In the genomic region with DNA sequence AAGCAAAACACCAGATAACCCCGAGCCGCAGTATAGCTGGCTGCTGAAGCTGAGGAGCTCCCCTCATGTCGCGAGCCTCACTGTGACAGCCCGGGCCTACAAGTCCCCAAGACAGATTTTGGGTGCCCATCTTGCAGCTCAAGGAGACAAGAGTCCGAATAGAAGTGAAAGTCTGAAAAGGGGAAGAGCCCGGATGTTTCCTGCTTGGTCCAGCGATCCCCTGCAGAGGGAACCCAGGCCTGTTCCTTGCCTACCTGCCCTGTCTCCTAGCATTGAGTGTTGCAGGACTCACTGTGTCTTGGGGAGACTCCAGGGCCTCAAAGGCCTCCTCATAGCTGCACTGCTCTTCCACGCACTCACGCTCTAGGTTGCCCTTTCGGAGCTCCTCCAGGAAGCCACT, we compare ENCODE assay signal across 19 mouse cellular contexts. TPM values are rescaled to one million over a fixed set of nuclear protein-coding genes. Genes with fewer than 3 reads are reported as not detected.
DNase-seq lines count a peak whose midpoint lies in the region; ATAC-seq and TF ChIP-seq lines count a peak whose summit lies in the region.
"Had no signal": no experiment of that assay in that cellular context is flagged by ENCODE, and none has a peak within 500 bp of the region (broad histone marks: within the 10 kb centered on the region; RNA-seq: fewer than 3 reads in every experiment).

No protein-coding gene starts in this region.

- H3K36me3 ChIP-seq in liver, adult 2 months (ENCODE audit: control insufficient read depth, insufficient read depth, low read length): peaks cover 20% of the 10 kb centered on the region; the same call in 1 of the 2 replicates
- H3K36me3 ChIP-seq in ES-Bruce4 (ENCODE audit: control insufficient read depth, insufficient read depth, low read length, poor library complexity, severe bottlenecking): no peaks in the 10 kb centered on the region
- H3K36me3 ChIP-seq: heart, embryonic 15.5 days; hindbrain, embryonic 12.5 days; lung, embryonic 15.5 days; neural tube, embryonic 12.5 days had no signal

- H3K9me3 ChIP-seq in ES-Bruce4 (replicated peaks; ENCODE audit: control insufficient read depth, insufficient read depth, low read length, poor library complexity, severe bottlenecking): no peaks in the 10 kb centered on the region
- H3K9me3 ChIP-seq: heart, embryonic 15.5 days; hindbrain, embryonic 12.5 days; lung, embryonic 15.5 days; neural tube, embryonic 12.5 days had no signal

- no peak for TF ChIP-seq CTCF in liver, adult 2 months (IDR thresholded peaks at IDR 0.05; ENCODE audit: low read depth, low read length)
- TF ChIP-seq CTCF in ES-Bruce4 (IDR thresholded peaks at IDR 0.05; ENCODE audit: low read depth, low read length): no peak

- H3K27ac ChIP-seq in liver, adult 2 months (replicated peaks; ENCODE audit: insufficient read depth, low read depth, low read length): peak overlapping the region; percentile 91
- H3K27ac ChIP-seq in ES-Bruce4 (ENCODE audit: insufficient read depth, low read length): no peak overlapping the region
- H3K27ac ChIP-seq: heart, embryonic 15.5 days; hindbrain, embryonic 12.5 days; lung, embryonic 15.5 days; neural tube, embryonic 12.5 days had no signal

- DNase-seq in liver, adult 2 months (ENCODE audit: extremely low read depth, low read depth, low spot score): peak; percentile 42
- DNase-seq in liver: no peak
- DNase-seq: adrenal gland, adult 8-10 months; forebrain, postnatal 0 days; layer of hippocampus, postnatal 36 days; right cerebral cortex, postnatal 25 days had no signal

- 22% methylated on average over 11 of the region's 11 CpGs for WGBS in liver, adult 2 months

- TF ChIP-seq EP300 in ES-Bruce4 (IDR thresholded peaks at IDR 0.05; ENCODE audit: insufficient read depth, low read depth, low read length): no peak

- TF ChIP-seq POLR2A in liver, adult 2 months (IDR thresholded peaks at IDR 0.05; ENCODE audit: extremely low read depth, insufficient read depth, low read length): no peak
- TF ChIP-seq POLR2A in ES-Bruce4 (IDR thresholded peaks at IDR 0.05; ENCODE audit: insufficient read depth, low read length): no peak

- peaks cover 31% of the 10 kb centered on the region for H3K4me1 ChIP-seq in liver, adult 2 months (ENCODE audit: control insufficient read depth, insufficient read depth, low read length)
- H3K4me1 ChIP-seq in ES-Bruce4 (ENCODE audit: control insufficient read depth, insufficient read depth, low read length): no peaks in the 10 kb centered on the region
- H3K4me1 ChIP-seq: heart, embryonic 15.5 days; hindbrain, embryonic 12.5 days; lung, embryonic 15.5 days; neural tube, embryonic 12.5 days had no signal

- H3K79me2 ChIP-seq in liver, adult 2 months (ENCODE audit: control insufficient read depth, insufficient read depth, low read length): peaks cover 16% of the 10 kb centered on the region; the same call in 1 of the 2 replicates

- H3K9ac ChIP-seq in liver, adult 2 months (ENCODE audit: low read depth, low read length): peak overlapping the region; percentile 94
- H3K9ac ChIP-seq in ES-Bruce4 (ENCODE audit: low read depth, poor library complexity, severe bottlenecking): peak overlapping the region; percentile 24; the same call in 1 of the 2 replicates
- H3K9ac ChIP-seq: forebrain, postnatal 0 days; heart, embryonic 15.5 days; hindbrain, embryonic 12.5 days; lung, embryonic 15.5 days; neural tube, embryonic 12.5 days had no signal

- peak overlapping the region; percentile 90 for H3K4me3 ChIP-seq in liver, adult 2 months (ENCODE audit: insufficient read depth, low read depth, low read length)
- H3K4me3 ChIP-seq in ES-Bruce4 (ENCODE audit: low read depth, low read length): peak overlapping the region; percentile 9
- H3K4me3 ChIP-seq: heart, embryonic 15.5 days; hindbrain, embryonic 12.5 days; lung, embryonic 15.5 days; neural tube, embryonic 12.5 days had no signal

- ATAC-seq in granulocyte monocyte progenitor cell, adult 5-6 weeks (replicated peaks; ENCODE audit: poor library complexity, severe bottlenecking): peak; percentile 73
- ATAC-seq in megakaryocyte, adult 5-6 weeks (ENCODE audit: poor library complexity, severe bottlenecking): peak; percentile 43; the same call in 1 of the 2 replicates
- no peak for ATAC-seq in inflammation-experienced regulatory T-cells, adult 6 months
- ATAC-seq in monocyte, adult 5-6 weeks (replicated peaks; ENCODE audit: insufficient number of reproducible peaks, low FRiP score, low TSS enrichment, poor library complexity, severe bottlenecking): no peak
- ATAC-seq: forebrain, postnatal 0 days; intestine, postnatal 0 days had no signal

- H3K27me3 ChIP-seq in liver, adult 2 months (ENCODE audit: control insufficient read depth, insufficient read depth, low read length): no peaks in the 10 kb centered on the region
- H3K27me3 ChIP-seq in ES-Bruce4 (ENCODE audit: control insufficient read depth, insufficient read depth, low read length, poor library complexity, severe bottlenecking): no peaks in the 10 kb centered on the region
- H3K27me3 ChIP-seq: heart, embryonic 15.5 days; hindbrain, embryonic 12.5 days; lung, embryonic 15.5 days; neural tube, embryonic 12.5 days had no signal

RNA-seq across cellular contexts. Expression of gene F2, which starts 0.7 kb away (rescaled TPM):
- 1,668 and 1,838 TPM in 2 replicates for total RNA-seq in liver, adult 2 months (2014; rRNA removed)
- polyA plus RNA-seq in liver, adult 2 months (2012; rRNA removed): 2,018 and 2,057 TPM in 2 replicates
- 0.57 and 0.67 TPM in 2 replicates for polyA plus RNA-seq in ES-Bruce4 (2011; ENCODE audit: insufficient read depth, insufficient read length, low read depth, missing spikeins)
- not detected in 2 replicates for total RNA-seq in granulocyte monocyte progenitor cell, adult 5-6 weeks (2014; fragmentation: Nextera tagmentation)
- not detected in 2 replicates for total RNA-seq in granulocyte monocyte progenitor cell, adult 5-6 weeks (2017)
- not detected in 2 replicates for total RNA-seq in megakaryocyte, adult 5-6 weeks (2015)
- total RNA-seq in megakaryocyte, adult 5-6 weeks (2017): not detected in 2 replicates
- polyA plus RNA-seq in inflammation-experienced regulatory T-cells, adult 6 months (2017; shearing (Covaris generic)): under 1 TPM in 1 of 3 experiments, not detected in 2; 0.24 TPM
- 0.29 TPM in 1 of 3 replicates, not detected in the others for total RNA-seq in monocyte, adult 5-6 weeks (2017)
- total RNA-seq: forebrain, postnatal 0 days; layer of hippocampus, adult 18-20 months; megakaryocyte progenitor cell, adult 5-6 weeks; midbrain, postnatal 0 days had no signal
- polyA plus RNA-seq: forebrain, postnatal 0 days had no signal

RNA-seq across cellular contexts. Expression of gene Zfp408, which starts 14.1 kb away (rescaled TPM):
- 2.2 and 2.8 TPM in 2 replicates for total RNA-seq in liver, adult 2 months (2014; rRNA removed)
- polyA plus RNA-seq in liver, adult 2 months (2012; rRNA removed): 3.8 and 6.6 TPM in 2 replicates
- polyA plus RNA-seq in ES-Bruce4 (2011; ENCODE audit: insufficient read depth, insufficient read length, low read depth, missing spikeins): 14.4 and 14.9 TPM in 2 replicates
- 7.0 and 10.3 TPM in 2 replicates for total RNA-seq in granulocyte monocyte progenitor cell, adult 5-6 weeks (2014; fragmentation: Nextera tagmentation)
- total RNA-seq in granulocyte monocyte progenitor cell, adult 5-6 weeks (2017): 5.8 and 8.7 TPM in 2 replicates
- 3.6 and 5.1 TPM in 2 replicates for total RNA-seq in megakaryocyte, adult 5-6 weeks (2015)
- total RNA-seq in megakaryocyte, adult 5-6 weeks (2017): 7.1 and 13.8 TPM in 2 replicates
- polyA plus RNA-seq in inflammation-experienced regulatory T-cells, adult 6 months (2017; shearing (Covaris generic)): 10 to 100 TPM in 2 of 3 experiments, 1 to 10 TPM in 1; 5.6 to 16.3 (median 12.4) TPM
- total RNA-seq in monocyte, adult 5-6 weeks (2017): 14.1 to 20.3 TPM (median 17.1 TPM) in 3 replicates

RNA-seq across cellular contexts. Expression of gene Arhgap1, which starts 14.2 kb away (rescaled TPM):
- total RNA-seq in liver, adult 2 months (2014; rRNA removed): 6.5 and 8.8 TPM in 2 replicates
- polyA plus RNA-seq in liver, adult 2 months (2012; rRNA removed): 12.9 and 18.7 TPM in 2 replicates
- 85.6 and 93.7 TPM in 2 replicates for polyA plus RNA-seq in ES-Bruce4 (2011; ENCODE audit: insufficient read depth, insufficient read length, low read depth, missing spikeins)
- 66.5 and 81.6 TPM in 2 replicates for total RNA-seq in granulocyte monocyte progenitor cell, adult 5-6 weeks (2014; fragmentation: Nextera tagmentation)
- total RNA-seq in granulocyte monocyte progenitor cell, adult 5-6 weeks (2017): 33.2 and 40.2 TPM in 2 replicates
- 92.0 and 93.7 TPM in 2 replicates for total RNA-seq in megakaryocyte, adult 5-6 weeks (2015)
- 78.5 and 86.1 TPM in 2 replicates for total RNA-seq in megakaryocyte, adult 5-6 weeks (2017)
- 100 to 1,000 TPM; 133 to 161 (median 149) TPM for polyA plus RNA-seq in inflammation-experienced regulatory T-cells, adult 6 months (2017; shearing (Covaris generic))
- total RNA-seq in monocyte, adult 5-6 weeks (2017): 45.7 to 97.1 TPM (median 89.8 TPM) in 3 replicates

Comparison
In these comparisons a context has a peak if more than half of its experiments do, and no peak if none do; other contexts are left out.
1. ATAC-seq: peak in granulocyte monocyte progenitor cell, adult 5-6 weeks (single experiment) and megakaryocyte, adult 5-6 weeks (single experiment); none in inflammation-experienced regulatory T-cells, adult 6 months (single experiment) and monocyte, adult 5-6 weeks (single experiment).
2. RNA of gene F2, which starts 0.7 kb away (total RNA-seq): 1,668 to 1,838 TPM in liver, adult 2 months; not detected in granulocyte monocyte progenitor cell, adult 5-6 weeks, not detected in megakaryocyte, adult 5-6 weeks and 0.29 TPM in monocyte, adult 5-6 weeks; every median in the first group is over 1,000 times any median in the second.